Mouse (Mus musculus): Measurements from ENCODE around the gene Cel. TPM values are rescaled to one million over a fixed set of nuclear protein-coding genes. Genes with fewer than 3 reads are reported as not detected.
"Not testable (repeated sequence)": the region's sequence is repeated elsewhere in the genome, so short reads cannot be mapped to it uniquely, and the experiment has no call there.

Cel gene
- total and polyA plus RNA-seq, 3 experiments = not detected

DNA sequence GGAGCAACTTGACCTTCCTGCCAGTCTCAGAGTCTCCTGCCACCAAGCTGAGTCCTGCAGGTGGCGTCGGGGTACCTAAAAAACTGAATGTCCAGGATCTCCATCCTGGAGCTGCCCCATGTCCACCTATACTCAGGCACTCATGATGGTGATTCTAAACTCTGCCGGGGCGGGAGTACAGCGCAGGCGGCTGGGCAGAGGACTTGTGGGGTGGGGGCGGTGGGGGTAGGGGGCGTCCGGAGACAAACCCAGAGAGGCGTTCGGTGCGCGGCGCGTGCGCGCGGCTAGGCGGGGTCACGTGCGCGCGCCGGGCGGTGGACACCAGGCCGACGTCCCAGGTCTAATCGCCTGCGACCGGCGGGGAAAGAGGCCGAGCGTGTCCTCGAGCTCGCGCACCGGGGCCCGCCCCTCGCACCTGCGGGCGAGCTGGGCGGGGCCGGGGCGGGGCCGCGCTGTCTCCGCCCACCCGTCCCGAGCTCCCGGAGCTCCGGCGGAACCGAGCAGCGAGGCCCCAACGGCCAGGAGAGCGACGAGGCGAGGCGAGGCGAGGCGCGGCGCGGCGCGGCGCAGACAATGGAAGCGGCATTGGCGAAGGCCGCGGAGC is 50.3 kb downstream of the Cel start, which contains the start of gene Ralgds:
Gene Ralgds, plus strand, starts transcription at position 328 of the 604 bp plus-strand sequence.
- Histone ChIP-seq H3K27ac (ENCODE audit: control insufficient read depth, low read depth, low read length) (no peak within 1 kb of the TSS), H3K36me3 (ENCODE audit: control insufficient read depth in 1 of 2, insufficient read depth in 2 of 2, low read length in 2 of 2) (peaks cover 0 to 5% of the 10 kb centered on the region in 2 experiments; a peak in 2 of 4 replicates), H3K79me2 (ENCODE audit: control insufficient read depth, insufficient read depth, low read length, poor library complexity) (no peaks in the 10 kb centered on the region; the same call in 1 of the 2 replicates), H3K4me3 (ENCODE audit: control insufficient read depth in 1 of 2, insufficient read depth in 1 of 2, low read depth in 2 of 2, low read length in 2 of 2) (peak within 1 kb of the TSS; percentile 65 to 91), H3K4me1 (ENCODE audit: control insufficient read depth in 1 of 2, insufficient read depth in 2 of 2, low read length in 2 of 2) (peaks cover 2 to 14% of the 10 kb centered on the region in 2 experiments; a peak in 3 of 4 replicates), H3K9me3 (replicated peaks; ENCODE audit: insufficient read depth, low read length) (no peaks in the 10 kb centered on the region), H3K9ac (ENCODE audit: control insufficient read depth, low read depth, low read length, poor library complexity, severe bottlenecking) (peak within 1 kb of the TSS; percentile 67), H3K27me3 (ENCODE audit: control insufficient read depth in 1 of 2, insufficient read depth in 2 of 2, low read length in 2 of 2) (peaks cover 2 to 15% of the 10 kb centered on the region in 2 experiments; a peak in 3 of 4 replicates)
- peak; percentile 53 for DNase-seq (ENCODE audit: low read depth, low spot score)
- TF ChIP-seq USF1 (IDR thresholded peaks at IDR 0.05; ENCODE audit: low read depth, low read length) (peak; percentile 77), BHLHE40 (IDR thresholded peaks at IDR 0.05; ENCODE audit: borderline replicate concordance, low read depth, low read length) (peak; percentile 31; the same call in 1 of the 2 replicates), GABPA (IDR thresholded peaks at IDR 0.05; ENCODE audit: low read depth, low read length) (no peak), NRF1 (IDR thresholded peaks at IDR 0.05; ENCODE audit: insufficient read depth, low read depth, low read length, poor library complexity, severe bottlenecking) (peak; percentile 47), POLR2A (IDR thresholded peaks at IDR 0.05; ENCODE audit: control insufficient read depth in 1 of 2, insufficient read depth in 1 of 2, low read depth in 1 of 2, low read length in 2 of 2, poor library complexity in 1 of 2) (peak in 1 of 2 experiments; percentile 28; a peak in 1 of 4 replicates), JUND (IDR thresholded peaks at IDR 0.05; ENCODE audit: low read depth, low read length) (no peak)

DNA sequence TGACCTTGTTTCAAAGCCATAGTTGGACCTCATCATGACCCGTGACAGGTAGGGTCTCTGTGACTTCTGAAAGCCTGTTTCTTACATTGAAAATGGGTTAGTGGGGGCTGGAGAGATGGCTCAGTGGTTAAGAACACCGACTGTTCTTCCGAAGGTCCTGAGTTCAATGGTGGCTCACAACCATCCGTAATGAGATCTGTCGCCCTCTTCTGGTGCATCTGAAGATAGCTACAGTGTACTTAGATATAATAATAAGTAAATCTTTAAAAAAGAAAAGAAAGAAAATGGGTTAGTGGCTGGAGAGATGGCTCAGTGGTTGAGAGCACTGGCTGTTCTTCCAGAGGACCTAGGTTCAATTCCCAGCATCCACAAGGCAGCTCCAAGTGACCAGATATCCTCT is 51.6 kb downstream of the Cel start:
- H3K27ac ChIP-seq (ENCODE audit: control insufficient read depth, low read depth, low read length); H3K9me3 ChIP-seq (replicated peaks; ENCODE audit: insufficient read depth, low read length); H3K79me2 ChIP-seq (ENCODE audit: control insufficient read depth, insufficient read depth, low read length, poor library complexity); H3K9ac ChIP-seq (ENCODE audit: control insufficient read depth, low read depth, low read length, poor library complexity, severe bottlenecking); H3K36me3 ChIP-seq (ENCODE audit: control insufficient read depth in 1 of 2, insufficient read depth in 2 of 2, low read length in 2 of 2); H3K4me3 ChIP-seq (ENCODE audit: control insufficient read depth in 1 of 2, insufficient read depth in 1 of 2, low read depth in 2 of 2, low read length in 2 of 2): not testable (repeated sequence)
- H3K27me3 ChIP-seq (ENCODE audit: control insufficient read depth in 1 of 2, insufficient read depth in 2 of 2, low read length in 2 of 2) = peaks cover 5 to 20% of the 10 kb centered on the region in 2 experiments; a peak in 3 of 4 replicates
- DNase-seq (ENCODE audit: low read depth, low spot score) = peak; percentile 43
- TF ChIP-seq RAD21 (IDR thresholded peaks at IDR 0.05; ENCODE audit: low read depth, low read length) = peak; percentile 11
- TF ChIP-seq SMC3 (IDR thresholded peaks at IDR 0.05; ENCODE audit: low read depth, low read length) = peak; percentile 34; the same call in 1 of the 2 replicates
- peak; percentile 24 to 50 (median 45); a peak in 5 of 6 replicates for TF ChIP-seq CTCF (IDR thresholded peaks at IDR 0.05 in 2 of 3, conservative IDR thresholded peaks at IDR 0.05 in 1 of 3; ENCODE audit: control insufficient read depth in 1 of 3, insufficient read depth in 1 of 3, low read depth in 2 of 3, low read length in 3 of 3, poor library complexity in 1 of 3, severe bottlenecking in 1 of 3)
- H3K4me1 ChIP-seq (ENCODE audit: control insufficient read depth in 1 of 2, insufficient read depth in 2 of 2, low read length in 2 of 2) = peaks cover 2 to 14% of the 10 kb centered on the region in 2 experiments; a peak in 3 of 4 replicates

DNA sequence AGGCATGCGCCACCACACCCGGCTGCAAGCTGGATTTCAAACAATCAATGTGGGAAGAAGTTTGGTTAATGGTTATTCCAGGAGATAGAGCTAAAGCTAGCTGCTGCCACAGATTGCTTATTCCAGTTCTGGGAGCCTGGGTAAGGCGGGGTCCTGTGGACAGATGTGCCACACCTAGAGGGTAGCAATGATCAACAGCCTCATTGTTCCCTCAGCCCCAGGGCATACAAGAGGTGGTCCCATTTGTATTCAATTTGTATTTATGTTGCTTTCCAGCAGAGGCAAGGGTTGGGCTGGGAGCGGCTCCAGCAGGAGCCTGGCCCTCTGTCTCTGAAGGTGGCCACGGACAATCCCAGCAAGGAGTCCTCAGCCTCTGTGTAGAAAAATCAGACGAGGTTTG is 56.9 kb downstream of the Cel start:
- Histone ChIP-seq H3K36me3 (ENCODE audit: control insufficient read depth in 1 of 2, insufficient read depth in 2 of 2, low read length in 2 of 2) (no peaks in the 10 kb centered on the region), H3K4me3 (ENCODE audit: control insufficient read depth in 1 of 2, insufficient read depth in 1 of 2, low read depth in 2 of 2, low read length in 2 of 2) (no peak overlapping the region), H3K27me3 (ENCODE audit: control insufficient read depth in 1 of 2, insufficient read depth in 2 of 2, low read length in 2 of 2) (peaks cover 10 to 32% of the 10 kb centered on the region in 2 experiments), H3K9me3 (replicated peaks; ENCODE audit: insufficient read depth, low read length) (no peaks in the 10 kb centered on the region), H3K27ac (ENCODE audit: control insufficient read depth, low read depth, low read length) (no peak overlapping the region), H3K9ac (ENCODE audit: control insufficient read depth, low read depth, low read length, poor library complexity, severe bottlenecking) (no peak overlapping the region), H3K79me2 (ENCODE audit: control insufficient read depth, insufficient read depth, low read length, poor library complexity) (no peaks in the 10 kb centered on the region), H3K4me1 (ENCODE audit: control insufficient read depth in 1 of 2, insufficient read depth in 2 of 2, low read length in 2 of 2) (no peaks in the 10 kb centered on the region)
- TF ChIP-seq ZNF384 (IDR thresholded peaks at IDR 0.05; ENCODE audit: low read depth, low read length) (no peak), JUND (IDR thresholded peaks at IDR 0.05; ENCODE audit: low read depth, low read length) (no peak), EP300 (IDR thresholded peaks at IDR 0.05; ENCODE audit: low read depth in 1 of 2, low read length in 2 of 2) (no peak), CHD1 (IDR thresholded peaks at IDR 0.05; ENCODE audit: low read depth, low read length) (no peak), POLR2AphosphoS2 (IDR thresholded peaks at IDR 0.05; ENCODE audit: low read length) (no peak), CHD2 (IDR thresholded peaks at IDR 0.05; ENCODE audit: low read length) (no peak)
- no peak for DNase-seq (ENCODE audit: low read depth, low spot score)
